Mouse (Mus musculus): ENCODE data around the gene H2-M5.

The H2-M5 gene

DNA sequence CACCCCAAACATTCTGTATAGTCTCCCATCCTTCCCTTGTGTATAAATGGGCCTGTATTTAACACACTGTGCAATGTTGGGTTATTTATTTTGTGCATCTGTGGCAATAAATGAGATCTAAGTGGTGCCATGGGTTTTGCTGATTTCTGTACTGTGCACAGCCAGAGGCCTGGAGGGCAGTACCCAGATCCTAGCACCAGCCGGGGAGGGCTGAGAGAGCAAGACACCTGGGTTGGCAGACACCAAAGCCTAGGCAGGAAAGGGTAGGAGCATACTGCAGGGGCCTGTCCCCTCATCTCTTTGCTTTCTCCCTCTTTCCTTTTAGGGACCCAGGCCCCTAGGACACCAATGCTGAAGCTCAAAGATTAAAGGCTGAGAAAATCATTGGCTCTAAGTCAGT is 41.1 kb downstream of the H2-M5 start:
- no peak for DNase-seq (ENCODE audit: low spot score)

DNA sequence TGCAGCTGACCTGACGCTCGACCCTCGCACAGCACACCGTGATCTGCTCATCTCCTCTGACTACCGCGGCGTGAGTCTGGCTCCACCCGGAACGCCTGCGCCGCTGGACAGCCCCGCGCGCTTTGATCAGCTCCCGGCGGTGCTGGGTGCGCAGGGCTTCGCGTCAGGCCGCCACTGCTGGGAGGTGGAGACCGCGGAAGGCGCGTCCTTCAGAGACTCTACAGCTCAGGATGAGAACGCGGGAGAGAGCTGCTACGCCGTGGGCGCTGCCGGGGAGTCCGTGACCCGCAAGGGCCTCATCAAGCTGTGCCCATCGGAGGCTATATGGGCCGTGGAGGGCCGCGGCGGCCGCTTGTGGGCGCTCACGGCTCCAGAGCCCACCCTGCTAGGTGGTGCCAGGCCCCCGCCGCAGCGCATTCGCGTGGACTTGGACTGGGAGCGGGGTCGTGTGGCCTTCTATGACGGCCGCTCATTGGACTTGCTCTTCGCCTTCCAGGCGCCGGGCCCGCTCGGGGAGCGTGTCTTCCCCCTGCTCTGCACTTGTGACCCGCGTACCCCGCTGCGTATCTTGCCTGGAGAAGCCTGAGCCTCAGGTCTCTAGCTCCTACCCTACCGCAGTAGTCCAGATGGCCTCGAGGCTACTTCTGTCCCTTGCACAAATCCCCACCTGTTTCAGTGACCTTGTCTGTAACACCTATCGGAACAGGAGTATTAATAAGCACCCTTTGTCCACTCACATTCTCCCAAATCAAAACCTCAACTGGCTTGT is 42.1 kb downstream of the H2-M5 start:
- DNase-seq (ENCODE audit: low spot score) = no peak

GRCm38 (mm10) chr17:36944121-36944775 is 45.1 kb downstream of the H2-M5 start:
- no peak for DNase-seq (ENCODE audit: low spot score)

- DNase-seq (ENCODE audit: low spot score) = no peak
These were observed 45.6 kb downstream of the H2-M5 start for GRCm38 (mm10) chr17:36943691-36944090.

DNA sequence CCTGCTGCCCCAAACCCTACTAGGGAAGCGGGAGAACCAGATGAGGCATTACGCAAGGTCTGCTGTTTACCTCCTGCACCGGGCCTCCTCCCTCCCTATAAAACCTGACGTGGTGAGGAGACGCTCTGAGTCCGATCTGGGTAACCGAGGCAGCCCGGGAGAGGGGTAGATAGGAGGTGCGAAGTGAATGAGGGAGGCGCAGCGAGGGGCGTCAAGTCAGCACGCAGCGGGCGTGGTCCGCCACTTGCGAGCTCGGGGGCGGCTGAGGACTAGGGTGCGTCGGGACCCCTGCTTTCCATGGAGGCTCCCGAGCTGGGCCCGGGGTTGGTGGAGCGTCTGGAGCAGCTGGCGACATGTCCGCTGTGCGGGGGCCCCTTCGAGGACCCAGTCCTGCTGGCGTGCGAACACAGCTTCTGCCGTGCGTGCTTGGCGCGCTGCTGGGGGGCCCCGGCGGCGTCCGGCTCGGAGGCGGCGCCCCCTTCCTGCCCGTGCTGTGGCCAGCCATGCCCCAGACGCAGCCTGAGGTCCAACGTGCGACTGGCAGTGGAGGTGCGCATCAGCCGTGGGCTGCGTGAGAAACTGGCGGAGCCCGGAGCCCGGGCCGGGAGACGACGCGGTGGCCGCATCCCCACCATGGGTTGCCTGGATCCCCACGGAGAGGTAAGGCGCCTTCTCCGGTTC is 46.4 kb downstream of the H2-M5 start, which contains the start of gene Rnf39:
Rnf39 (plus strand) TSS at position 128 of the 681 bp plus-strand sequence.
- no peak for DNase-seq (ENCODE audit: low spot score)

GRCm38 (mm10) chr17:36942391-36942790 is 46.9 kb downstream of the H2-M5 start:
- no peak for DNase-seq (ENCODE audit: low spot score)

- no peak for DNase-seq (ENCODE audit: low spot score)
These were observed 51.3 kb downstream of the H2-M5 start for GRCm38 (mm10) chr17:36938056-36938455.

All from testis, postnatal 14 days (tissue).